Mouse (Mus musculus) embryo, embryonic 11 days (tissue): ENCODE results near the gene Plppr3.
A peak's percentile ranks its signal among the peaks of the same experiment; 100 is the strongest.

Source experiments
- DNase-seq: peaks from one replicate; pipeline ENCODE4 v3.0.0-alpha.2; 2015

Plppr3 gene

DNA sequence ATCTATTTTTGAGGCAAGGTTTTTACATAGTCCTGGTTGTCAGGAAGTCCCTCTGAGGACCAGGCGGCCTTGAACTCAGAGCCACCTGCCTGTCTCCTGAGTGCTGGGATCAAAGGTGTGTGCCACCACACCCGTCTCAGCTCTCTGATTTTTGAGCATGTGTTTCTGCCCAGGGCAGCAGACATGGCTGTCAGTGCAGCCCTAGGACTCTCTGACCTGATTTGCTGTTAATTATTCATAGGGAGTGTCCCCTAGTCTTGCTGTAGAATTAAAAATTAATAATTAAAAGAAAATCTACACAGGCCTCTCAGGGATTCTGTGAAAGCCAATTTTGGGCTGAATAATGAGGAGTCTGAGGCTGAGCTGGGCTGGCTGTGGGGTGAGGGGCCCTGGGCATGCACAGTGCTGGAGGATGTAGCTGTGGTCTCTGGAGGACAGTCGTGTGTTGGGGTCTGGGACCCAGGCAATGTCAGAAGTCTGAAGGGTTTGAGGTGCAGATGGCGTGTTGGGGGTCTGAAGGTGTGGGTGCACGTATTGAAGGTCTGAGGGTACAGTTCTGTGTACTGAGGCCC, 60.1 kb downstream of the Plppr3 start:
- DNase-seq, result no peak

DNA sequence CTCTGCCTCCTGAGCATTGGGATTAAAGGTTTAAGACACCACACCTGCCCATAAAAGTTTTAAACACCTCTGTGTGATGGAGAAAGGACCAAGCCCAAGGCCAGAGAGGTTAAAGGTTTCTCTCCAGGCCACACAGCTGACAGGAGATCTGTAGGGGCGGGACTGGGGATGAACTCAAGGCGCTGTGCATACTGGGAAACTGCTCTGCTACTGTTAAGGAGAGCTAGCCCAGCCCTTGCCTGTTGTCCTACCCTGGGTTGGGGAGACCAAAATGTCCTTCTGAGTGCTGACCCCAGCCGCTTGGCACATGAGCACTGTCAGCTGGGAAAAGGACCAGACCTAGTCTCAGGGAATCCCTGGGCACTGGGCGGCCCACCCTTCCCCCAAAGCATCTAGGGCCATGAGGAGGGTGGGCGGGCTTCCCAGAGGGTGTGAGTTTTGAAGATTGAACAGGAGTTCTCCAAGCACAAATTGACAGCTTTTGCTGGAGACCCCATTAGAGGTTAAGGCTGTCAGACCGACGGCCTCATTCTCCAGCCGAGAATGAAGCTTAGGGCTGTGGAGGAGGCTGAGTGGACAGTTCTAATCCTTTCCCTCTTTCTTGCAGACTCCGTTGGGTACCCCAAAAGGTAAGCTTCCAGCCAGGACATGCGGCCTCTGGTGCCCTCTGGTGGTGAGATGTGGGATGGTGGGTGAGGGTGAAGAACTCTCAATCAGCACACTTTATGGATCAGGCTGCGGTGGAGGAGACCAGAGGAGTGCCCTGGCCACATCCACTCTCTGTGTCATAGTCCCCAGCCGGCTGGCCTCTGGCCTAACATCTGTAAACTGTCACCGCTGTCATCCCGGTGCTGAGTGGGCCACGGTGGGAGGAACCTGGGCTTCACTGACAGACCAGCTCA, 62.4 kb downstream of the Plppr3 start:
- DNase-seq, result peak; percentile 80
